Mouse (Mus musculus) thymus, adult 2 months (tissue): ENCODE measurements around the gene Ppt2.

Experiments
- CTCF ChIP-seq: fragments of 200-500 bp; IDR thresholded peaks from 2 replicates; pipeline ENCODE4 v1.5.1; 2012; ENCODE audit warnings: mild to moderate bottlenecking, control low read depth, low read length, moderate library complexity, borderline replicate concordance; ENCODE audit not compliant: control insufficient read depth, poor library complexity, insufficient read depth; ENCODE audit errors: extremely low read depth
- POLR2A ChIP-seq: fragments of 200-500 bp; IDR thresholded peaks from 2 replicates; pipeline ENCODE4 v1.6.1; 2012; ENCODE audit warnings: mild to moderate bottlenecking, low read length, control low read depth, moderate library complexity; ENCODE audit not compliant: control insufficient read depth, poor library complexity, insufficient read depth; ENCODE audit errors: extremely low read depth

DNA sequence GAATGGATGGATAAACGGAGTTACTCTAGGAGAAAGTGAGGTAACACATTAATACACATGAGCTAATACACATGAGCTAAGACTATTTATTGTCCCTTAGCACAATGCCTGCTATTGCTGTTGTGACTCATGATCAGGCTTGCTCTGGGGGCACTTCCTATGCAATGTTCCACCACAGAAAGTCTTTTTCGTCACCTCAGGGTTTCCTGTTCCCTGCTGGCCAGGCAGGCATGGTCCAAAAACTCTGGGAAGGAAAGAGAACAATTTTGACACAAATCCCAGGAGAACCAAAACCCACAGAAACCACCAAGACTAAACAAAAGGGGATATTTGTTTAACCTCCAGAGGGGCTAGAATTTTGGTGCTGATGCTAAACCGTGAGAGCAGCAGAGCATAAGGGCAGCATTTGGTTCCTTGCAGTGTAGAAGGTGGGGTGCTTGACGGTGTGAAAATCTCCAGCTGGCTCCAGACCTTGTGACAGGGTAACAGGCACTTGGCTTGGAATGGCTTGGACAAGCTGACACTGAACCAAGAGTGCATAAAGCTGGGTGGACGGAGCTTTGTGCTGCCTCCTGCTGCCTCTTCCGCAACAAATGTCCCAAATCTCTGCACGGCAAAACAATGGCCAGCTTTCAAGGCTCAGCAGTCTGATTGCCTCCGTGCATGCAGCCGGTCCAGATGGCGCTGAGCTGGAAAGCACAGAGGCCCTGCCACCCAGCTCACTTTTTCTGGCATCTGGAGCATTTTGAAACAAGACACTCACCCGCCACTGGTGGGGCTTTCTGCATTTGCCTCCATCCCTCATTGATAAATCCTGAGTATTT is 12.7 kb upstream of the Ppt2 start:
- TF ChIP-seq CTCF (no peak), POLR2A (no peak)
